Mouse (Mus musculus) myocyte (in vitro differentiated cells): ENCODE measurements around the gene Wdr82. TPM values are rescaled to one million over a fixed set of nuclear protein-coding genes. Genes with fewer than 3 reads are reported as not detected.

ENCODE experiments used
- H3K27me3 ChIP-seq: one replicate; pipeline ENCODE4 v1.6.1; 2011; ENCODE audit not compliant: control insufficient read depth, insufficient read depth, insufficient read length
- H3K36me3 ChIP-seq: one replicate; pipeline ENCODE4 v1.6.1; 2011; ENCODE audit not compliant: control insufficient read depth, insufficient read depth
- H3K4me2 ChIP-seq: one replicate; pipeline ENCODE4 v1.6.1; 2011; ENCODE audit warnings: low read depth, control low read depth
- H3K4me3 ChIP-seq: one replicate; pipeline ENCODE4 v1.5.1; 2011; ENCODE audit warnings: mild to moderate bottlenecking, control low read depth, moderate library complexity
- H3K79me2 ChIP-seq: one replicate; pipeline ENCODE4 v1.6.1; 2011; ENCODE audit not compliant: control insufficient read depth, insufficient read depth
- H3ac ChIP-seq: one replicate; pipeline ENCODE4 v1.6.1; 2011; ENCODE audit not compliant: control insufficient read depth, insufficient read length
- CEBPB ChIP-seq: IDR thresholded peaks from 2 replicates; pipeline ENCODE4 v1.6.1; 2011; ENCODE audit warnings: mild to moderate bottlenecking, moderate library complexity; ENCODE audit not compliant: poor library complexity, insufficient read depth, severe bottlenecking
- E2F4 ChIP-seq: IDR thresholded peaks from one replicate; pipeline ENCODE4 v1.6.1; 2011; ENCODE audit warnings: mild to moderate bottlenecking, control low read depth, moderate library complexity; ENCODE audit not compliant: insufficient read depth
- MAX ChIP-seq: IDR thresholded peaks from one replicate; pipeline ENCODE4 v1.6.1; 2011; ENCODE audit warnings: low read depth, mild to moderate bottlenecking, control low read depth
- MYOD1 ChIP-seq, 3 experiments: IDR thresholded peaks; one replicate each; pipeline ENCODE4 v1.6.1; 2011; ENCODE audit warnings: control low read depth in 2 of 3, low read depth in 2 of 3, mild to moderate bottlenecking in 2 of 3, moderate library complexity in 1 of 3; ENCODE audit not compliant: insufficient read length in 2 of 3, control insufficient read depth in 1 of 3
- MYOG ChIP-seq, 3 experiments: IDR thresholded peaks; one replicate each; pipeline ENCODE4 v1.6.1; 2011; ENCODE audit warnings: control low read depth in 2 of 3, low read depth in 2 of 3, mild to moderate bottlenecking in 2 of 3; ENCODE audit not compliant: insufficient read length in 2 of 3, control insufficient read depth in 1 of 3, insufficient read depth in 1 of 3
- POLR2A ChIP-seq: IDR thresholded peaks from one replicate; pipeline ENCODE4 v1.6.1; 2011; ENCODE audit warnings: low read depth, mild to moderate bottlenecking, control low read depth, moderate library complexity; ENCODE audit not compliant: insufficient read length
- POLR2AphosphoS2 ChIP-seq: IDR thresholded peaks from one replicate; pipeline ENCODE4 v1.6.1; 2011; ENCODE audit warnings: low read depth, control low read depth; ENCODE audit not compliant: insufficient read length
- REST ChIP-seq: IDR thresholded peaks from one replicate; pipeline ENCODE4 v1.6.1; 2011; ENCODE audit warnings: mild to moderate bottlenecking, control low read depth, moderate library complexity; ENCODE audit not compliant: insufficient read depth, insufficient read length
- SRF ChIP-seq: IDR thresholded peaks from one replicate; pipeline ENCODE4 v1.6.1; 2011; ENCODE audit warnings: low read depth; ENCODE audit not compliant: control insufficient read depth, insufficient read length
- TCF12 ChIP-seq: IDR thresholded peaks from one replicate; pipeline ENCODE4 v1.6.1; 2011; ENCODE audit warnings: mild to moderate bottlenecking, control low read depth; ENCODE audit not compliant: poor library complexity, insufficient read depth, severe bottlenecking
- TCF3 ChIP-seq: IDR thresholded peaks from one replicate; pipeline ENCODE4 v1.6.1; 2011; ENCODE audit warnings: low read depth, control low read depth; ENCODE audit not compliant: insufficient read length
- USF1 ChIP-seq: IDR thresholded peaks from one replicate; pipeline ENCODE4 v1.6.1; 2011; ENCODE audit warnings: low read depth, mild to moderate bottlenecking, control low read depth, moderate library complexity
- polyA plus RNA-seq: library from polyadenylated mRNA; unstranded; fragments of >200 nt; fragmentation: generic; extraction: Trizol; gene quantifications from one replicate; pipeline ENCODE4 v1.2.1, GENCODE M21; 2012; ENCODE audit warnings: missing spikeins

Gene Wdr82
- polyA plus RNA-seq, 1 experiment = 29.5 TPM

DNA sequence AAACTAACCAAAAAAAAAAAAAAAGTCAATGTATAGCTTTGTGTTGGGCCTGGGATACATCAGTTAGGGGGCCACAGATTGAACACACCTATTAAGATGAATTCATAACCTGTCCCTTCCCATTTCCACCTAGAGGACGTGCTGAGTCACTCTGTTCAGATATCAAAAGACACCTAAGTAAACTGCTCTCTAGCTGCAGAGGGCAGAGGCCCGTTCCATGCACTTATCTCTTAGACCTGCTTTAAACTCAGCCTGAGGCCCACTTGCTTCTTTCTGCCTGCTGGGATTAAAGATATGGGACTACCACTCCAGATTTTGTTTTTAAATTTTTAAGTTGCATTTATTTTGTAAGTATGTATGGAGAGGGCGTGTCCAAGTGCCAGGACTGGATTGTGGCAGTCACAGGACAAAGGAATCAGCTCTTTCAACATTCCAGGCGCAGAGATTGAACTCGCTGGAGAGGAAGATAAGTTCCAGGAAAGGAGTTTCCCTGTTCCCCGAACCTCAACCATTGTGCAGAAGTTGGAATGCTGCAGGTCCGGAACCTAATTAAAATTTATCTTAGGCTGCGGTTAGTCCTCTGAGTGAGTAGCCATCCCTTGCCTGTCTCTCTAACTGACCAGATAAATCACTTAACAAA, 57.2 kb downstream of the Wdr82 start:
- Histone ChIP-seq H3K36me3 (no peaks in the 10 kb centered on the region), H3K27me3 (peaks cover 25% of the 10 kb centered on the region), H3K4me3 (no peak overlapping the region), H3ac (no peak overlapping the region), H3K79me2 (no peaks in the 10 kb centered on the region), H3K4me2 (no peak overlapping the region)
- TF ChIP-seq TCF3 (no peak), MYOG (IDR thresholded peaks at IDR 0.05; ENCODE audit: control insufficient read depth in 1 of 3, insufficient read depth in 1 of 3, insufficient read length in 2 of 3, low read depth in 2 of 3) (no peak), E2F4 (no peak), TCF12 (no peak), POLR2AphosphoS2 (no peak), MAX (no peak), CEBPB (no peak), MYOD1 (IDR thresholded peaks at IDR 0.05; ENCODE audit: control insufficient read depth in 1 of 3, insufficient read length in 2 of 3, low read depth in 2 of 3) (no peak), POLR2A (no peak), USF1 (no peak), SRF (no peak), REST (no peak)

DNA sequence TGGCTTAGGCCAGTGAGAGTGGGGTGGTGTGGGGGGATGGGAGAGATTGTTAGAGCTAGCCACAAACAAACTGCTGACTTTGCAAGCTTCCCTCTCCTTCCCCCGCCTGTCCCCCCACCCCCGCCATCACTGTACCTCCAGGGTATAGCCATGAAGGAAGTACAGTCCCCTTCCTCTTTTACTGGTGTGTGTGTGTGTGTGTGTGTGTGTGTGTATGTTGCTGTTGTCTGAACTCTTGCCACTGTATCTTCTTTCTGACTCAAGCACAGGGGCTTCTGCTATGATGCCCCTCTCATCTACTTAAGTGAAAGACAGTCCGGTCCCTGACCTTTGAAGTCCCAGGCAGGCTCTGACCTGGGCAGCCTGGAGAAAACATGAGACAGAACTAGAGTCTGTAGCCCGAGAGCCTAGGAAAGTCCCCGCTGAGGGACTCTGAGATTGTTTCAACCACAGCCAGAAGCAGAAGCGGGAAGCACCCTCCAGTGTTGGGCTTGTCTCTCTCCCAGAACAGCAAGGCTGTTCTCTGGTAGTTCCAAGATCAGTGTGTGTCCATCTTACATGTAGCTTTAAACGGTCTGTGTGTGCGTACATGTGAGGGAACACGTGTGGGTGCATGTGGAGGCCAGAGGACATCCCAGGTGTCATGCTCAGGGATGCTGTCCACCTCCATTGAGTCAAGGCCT, 59.5 kb downstream of the Wdr82 start:
- TF ChIP-seq MYOG (IDR thresholded peaks at IDR 0.05; ENCODE audit: control insufficient read depth in 1 of 3, insufficient read depth in 1 of 3, insufficient read length in 2 of 3, low read depth in 2 of 3) (no peak), REST (no peak), USF1 (no peak), TCF3 (no peak), MAX (no peak), TCF12 (no peak), SRF (no peak), CEBPB (no peak), E2F4 (no peak), MYOD1 (IDR thresholded peaks at IDR 0.05; ENCODE audit: control insufficient read depth in 1 of 3, insufficient read length in 2 of 3, low read depth in 2 of 3) (no peak), POLR2A (no peak)

DNA sequence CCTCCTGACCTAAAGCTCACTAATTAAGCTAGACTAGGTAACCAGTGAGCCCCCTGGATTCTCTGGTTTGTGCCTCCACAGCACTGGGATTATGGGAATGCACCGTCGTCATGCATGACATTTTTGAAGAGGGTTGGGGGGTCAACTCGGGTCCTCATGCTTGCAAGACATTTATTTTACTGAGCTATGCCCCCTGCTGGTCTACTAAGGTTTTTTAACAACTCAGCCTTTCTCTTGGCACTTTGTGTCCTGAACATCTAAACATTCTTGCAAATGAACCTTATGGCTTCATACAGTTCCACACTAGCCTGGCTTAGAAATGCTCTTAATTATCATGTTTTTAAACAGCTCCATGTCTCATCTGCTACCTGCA, 60.0 kb downstream of the Wdr82 start:
- Histone ChIP-seq H3K36me3 (peaks cover 6% of the 10 kb centered on the region), H3K4me2 (no peak overlapping the region), H3K79me2 (no peaks in the 10 kb centered on the region), H3ac (no peak overlapping the region), H3K27me3 (peaks cover 8% of the 10 kb centered on the region), H3K4me3 (no peak overlapping the region)
- no peak for TF ChIP-seq CEBPB

More for the DNA sequence above, 59.5 kb downstream of the Wdr82 start:
- Histone ChIP-seq H3K27me3 (peaks cover 12% of the 10 kb centered on the region), H3ac (no peak overlapping the region), H3K4me3 (no peak overlapping the region), H3K79me2 (no peaks in the 10 kb centered on the region), H3K36me3 (peaks cover 6% of the 10 kb centered on the region), H3K4me2 (no peak overlapping the region)

GRCm38 (mm10) chr9:106231220-106231619, 60.5 kb downstream of the Wdr82 start:
- Histone ChIP-seq H3K4me3 (no peak overlapping the region), H3ac (no peak overlapping the region), H3K27me3 (peaks cover 3% of the 10 kb centered on the region), H3K4me2 (no peak overlapping the region), H3K79me2 (no peaks in the 10 kb centered on the region), H3K36me3 (peaks cover 6% of the 10 kb centered on the region)
- TF ChIP-seq TCF3 (no peak), E2F4 (no peak), POLR2A (no peak), MYOG (IDR thresholded peaks at IDR 0.05; ENCODE audit: control insufficient read depth in 1 of 3, insufficient read depth in 1 of 3, insufficient read length in 2 of 3, low read depth in 2 of 3) (no peak), POLR2AphosphoS2 (peak; percentile 9)

GRCm38 (mm10) chr9:106231816-106232215, 61.1 kb downstream of the Wdr82 start:
- Histone ChIP-seq H3K27me3 (no peaks in the 10 kb centered on the region), H3K79me2 (no peaks in the 10 kb centered on the region), H3K36me3 (peaks cover 6% of the 10 kb centered on the region), H3ac (no peak overlapping the region), H3K4me3 (no peak overlapping the region), H3K4me2 (no peak overlapping the region)
- TF ChIP-seq REST (no peak), MAX (no peak), POLR2A (no peak), MYOG (IDR thresholded peaks at IDR 0.05; ENCODE audit: control insufficient read depth in 1 of 3, insufficient read depth in 1 of 3, insufficient read length in 2 of 3, low read depth in 2 of 3) (no peak), TCF3 (no peak), CEBPB (no peak), E2F4 (no peak), MYOD1 (IDR thresholded peaks at IDR 0.05; ENCODE audit: control insufficient read depth in 1 of 3, insufficient read length in 2 of 3, low read depth in 2 of 3) (no peak), TCF12 (no peak), POLR2AphosphoS2 (no peak), USF1 (no peak), SRF (no peak)
